Mouse (Mus musculus) cerebellum, postnatal 25 days (tissue): ENCODE measurements at regions not wholly inside any gene's neighbourhood (a gene's known extent, or its start where the extent isn't known, plus 50 kb on each side); places are given as distances from the start of the nearest gene placed in this dataset.

ENCODE experiments used
- DNase-seq, 2 experiments: peaks; one replicate each; pipeline ENCODE4 v3.0.0; 2021; ENCODE audit warnings: mixed read lengths in 2 of 2

- no peak for DNase-seq
These were observed 218.6 kb upstream of the Tacr3 start for GRCm38 (mm10) chr3:134610244-134610643.

GRCm38 (mm10) chr3:134611516-134612297 is 217.1 kb upstream of the Tacr3 start:
- DNase-seq = no peak

GRCm38 (mm10) chr3:134612298-134612616 is 216.6 kb upstream of the Tacr3 start:
- DNase-seq = no peak

- DNase-seq = peak in 1 of 2 experiments; percentile 16
These were observed 199.4 kb upstream of the Tacr3 start for GRCm38 (mm10) chr3:134629166-134630134.

GRCm38 (mm10) chr3:134630135-134630516 is 198.7 kb upstream of the Tacr3 start:
- no peak for DNase-seq

- DNase-seq = no peak
These were observed 179.9 kb upstream of the Tacr3 start for GRCm38 (mm10) chr3:134648727-134649445.

GRCm38 (mm10) chr3:134654051-134654450 is 174.8 kb upstream of the Tacr3 start:
- peak in 1 of 2 experiments; percentile 2 for DNase-seq

- no peak for DNase-seq
These were observed 133.9 kb upstream of the Tacr3 start for GRCm38 (mm10) chr3:134694893-134695292.

- no peak for DNase-seq
These were observed 110.2 kb upstream of the Tacr3 start for GRCm38 (mm10) chr3:134718620-134719019.

- DNase-seq = no peak
These were observed 93.1 kb upstream of the Tacr3 start for GRCm38 (mm10) chr3:134735684-134736083.

- DNase-seq = no peak
These were observed 67.7 kb upstream of the Tacr3 start for GRCm38 (mm10) chr3:134761108-134761507.

GRCm38 (mm10) chr3:134763264-134763936 is 65.4 kb upstream of the Tacr3 start:
- no peak for DNase-seq
